20 mouse cellular contexts compared by ENCODE assay signal in genomic region chr2:120114977-120115376, GRCm38 (mm10). TPM values are rescaled to one million over a fixed set of nuclear protein-coding genes. Genes with fewer than 3 reads are reported as not detected.
DNase-seq lines count a peak whose midpoint lies in the region; ATAC-seq and TF ChIP-seq lines count a peak whose summit lies in the region.
"Had no signal": no experiment of that assay in that cellular context is flagged by ENCODE, and none has a peak within 500 bp of the region (broad histone marks: within the 10 kb centered on the region; RNA-seq: fewer than 3 reads in every experiment).

No protein-coding gene starts in this region.

- peak overlapping the region; percentile 64; the same call in 1 of the 2 replicates for H3K27ac ChIP-seq in heart, embryonic 13.5 days (replicated peaks)
- H3K27ac ChIP-seq in liver, adult 2 months (replicated peaks; ENCODE audit: insufficient read depth, low read depth, low read length), result no peak overlapping the region
- no peak overlapping the region for H3K27ac ChIP-seq in liver, embryonic 16.5 days (ENCODE audit: low read length)
- H3K27ac ChIP-seq: embryonic facial prominence, embryonic 12.5 days; forebrain, embryonic 15.5 days; hindbrain, embryonic 10.5 days; hindbrain, embryonic 14.5 days; intestine, embryonic 15.5 days had no signal

- TF ChIP-seq CTCF in liver, adult 2 months (IDR thresholded peaks at IDR 0.05; ENCODE audit: low read depth, low read length), result no peak

- H3K27me3 ChIP-seq in heart, embryonic 13.5 days (replicated peaks), result no peaks in the 10 kb centered on the region
- no peaks in the 10 kb centered on the region for H3K27me3 ChIP-seq in liver, adult 2 months (ENCODE audit: control insufficient read depth, insufficient read depth, low read length)
- no peaks in the 10 kb centered on the region for H3K27me3 ChIP-seq in liver, embryonic 16.5 days (ENCODE audit: control insufficient read depth, insufficient read depth, low read depth, low read length)
- H3K27me3 ChIP-seq: embryonic facial prominence, embryonic 12.5 days; forebrain, embryonic 15.5 days; intestine, embryonic 15.5 days had no signal

- peak; percentile 88 for DNase-seq in heart, adult 11 months
- DNase-seq in heart, postnatal 4 days, result no peak
- no peak for DNase-seq in heart, postnatal 10 days
- DNase-seq in liver, adult 2 months (ENCODE audit: extremely low read depth, low read depth, low spot score), result peak; percentile 67
- DNase-seq in liver, result no peak
- DNase-seq in frontal cortex, postnatal 25 days (ENCODE audit: low spot score in 2 of 2), result no peak
- DNase-seq: adrenal gland, postnatal 10 days; cerebellum, adult 11 months; cerebellum, adult 8-10 months; cerebellum, postnatal 14 days; embryo, embryonic 11 days; gastrocnemius, postnatal 14 days; kidney, adult 18-20 months had no signal

- peaks cover 70% of the 10 kb centered on the region for H3K4me1 ChIP-seq in heart, embryonic 13.5 days
- H3K4me1 ChIP-seq in liver, adult 2 months (ENCODE audit: control insufficient read depth, insufficient read depth, low read length), result no peaks in the 10 kb centered on the region; the same call in 1 of the 2 replicates
- H3K4me1 ChIP-seq in liver, embryonic 16.5 days (ENCODE audit: control insufficient read depth, low read depth, low read length), result no peaks in the 10 kb centered on the region; the same call in 1 of the 2 replicates

- no peak overlapping the region for H3K4me2 ChIP-seq in heart, embryonic 13.5 days
- no peak overlapping the region for H3K4me2 ChIP-seq in liver, embryonic 16.5 days (ENCODE audit: low read depth, low read length)
- H3K4me2 ChIP-seq: embryonic facial prominence, embryonic 12.5 days; forebrain, embryonic 15.5 days; hindbrain, embryonic 14.5 days; intestine, embryonic 15.5 days had no signal

- no peak overlapping the region for H3K4me3 ChIP-seq in heart, embryonic 13.5 days
- no peak overlapping the region for H3K4me3 ChIP-seq in liver, adult 2 months (ENCODE audit: insufficient read depth, low read depth, low read length)
- no peak overlapping the region for H3K4me3 ChIP-seq in liver, embryonic 16.5 days (ENCODE audit: low read depth, low read length)
- H3K4me3 ChIP-seq: embryonic facial prominence, embryonic 12.5 days; forebrain, embryonic 15.5 days; hindbrain, embryonic 10.5 days; intestine, embryonic 15.5 days had no signal

- peak overlapping the region; percentile 29; the same call in 1 of the 2 replicates for H3K9ac ChIP-seq in heart, embryonic 13.5 days
- H3K9ac ChIP-seq in liver, adult 2 months (ENCODE audit: low read depth, low read length), result no peak overlapping the region
- no peak overlapping the region for H3K9ac ChIP-seq in liver, embryonic 16.5 days (ENCODE audit: low read depth, low read length)
- H3K9ac ChIP-seq: embryonic facial prominence, embryonic 12.5 days; forebrain, embryonic 15.5 days; hindbrain, embryonic 14.5 days; intestine, embryonic 15.5 days had no signal

- no peaks in the 10 kb centered on the region for H3K9me3 ChIP-seq in heart, embryonic 13.5 days
- H3K9me3 ChIP-seq in liver, embryonic 16.5 days (replicated peaks; ENCODE audit: control insufficient read depth, low read length), result no peaks in the 10 kb centered on the region
- H3K9me3 ChIP-seq: embryonic facial prominence, embryonic 12.5 days; forebrain, embryonic 15.5 days; hindbrain, embryonic 10.5 days; intestine, embryonic 15.5 days had no signal

- 72% methylated on average over 4 of the region's 4 CpGs for WGBS in heart, embryonic 13.5 days
- WGBS in liver, adult 2 months, result 26% methylated on average over 4 of the region's 4 CpGs
- WGBS in liver, embryonic 16.5 days (ENCODE audit: insufficient replicate concordance), result 67% methylated on average over 4 of the region's 4 CpGs

- no peaks in the 10 kb centered on the region for H3K36me3 ChIP-seq in heart, embryonic 13.5 days
- no peaks in the 10 kb centered on the region for H3K36me3 ChIP-seq in liver, adult 2 months (ENCODE audit: control insufficient read depth, insufficient read depth, low read length)
- no peaks in the 10 kb centered on the region for H3K36me3 ChIP-seq in liver, embryonic 16.5 days (ENCODE audit: control insufficient read depth, insufficient read depth)
- H3K36me3 ChIP-seq: embryonic facial prominence, embryonic 12.5 days; forebrain, embryonic 15.5 days; hindbrain, embryonic 10.5 days; intestine, embryonic 15.5 days had no signal

- intact Hi-C loops in heart, postnatal 10 days (cut with DNase I), result no loop called here

- peaks cover 2% of the 10 kb centered on the region; the same call in 1 of the 2 replicates for H3K79me2 ChIP-seq in liver, adult 2 months (ENCODE audit: control insufficient read depth, insufficient read depth, low read length)

- no peak for ATAC-seq in heart, embryonic 13.5 days (ENCODE audit: extremely low read depth, insufficient number of reproducible peaks, low FRiP score, low TSS enrichment)
- peak; percentile 51; the same call in 1 of the 2 replicates for ATAC-seq in liver, embryonic 16.5 days (ENCODE audit: low read depth)
- ATAC-seq: forebrain, embryonic 15.5 days; intestine, embryonic 15.5 days had no signal

- no peak for TF ChIP-seq POLR2A in liver, adult 2 months (IDR thresholded peaks at IDR 0.05; ENCODE audit: extremely low read depth, insufficient read depth, low read length)

RNA-seq across cellular contexts. Expression of gene Ehd4, which starts 39.4 kb away (rescaled TPM):
- total RNA-seq in heart, postnatal 4 days (2021), result 100 to 1,000 TPM; 461 to 503 TPM
- polyA plus RNA-seq in heart, embryonic 13.5 days (2015; fragmentation: Nextera tagmentation; extraction: Ambion mirVana), result 164 and 183 TPM in 2 replicates
- 100 to 1,000 TPM; 514 to 538 TPM for total RNA-seq in heart, postnatal 10 days (2021)
- 5.4 and 7.4 TPM in 2 replicates for total RNA-seq in liver, adult 2 months (2014; rRNA removed)
- 2.7 and 2.9 TPM in 2 replicates for polyA plus RNA-seq in liver, adult 2 months (2012; rRNA removed)
- polyA plus RNA-seq in liver, embryonic 16.5 days (2015; fragmentation: Nextera tagmentation; extraction: Ambion mirVana), result 17.5 and 20.6 TPM in 2 replicates

Comparison
In these comparisons a context has a peak if more than half of its experiments do, and no peak if none do; other contexts are left out.
1. DNase-seq: peak in heart, adult 11 months (single experiment) and liver, adult 2 months (single experiment); none in heart, postnatal 4 days (single experiment), heart, postnatal 10 days (0 of 2), liver (single experiment) and frontal cortex, postnatal 25 days (0 of 2).
2. RNA of gene Ehd4, which starts 39.4 kb away (total RNA-seq): 514 to 538 TPM in heart, postnatal 10 days and 461 to 503 TPM in heart, postnatal 4 days; 5.4 to 7.4 TPM in liver, adult 2 months; every median in the first group is over 10 times any median in the second.